Mouse (Mus musculus) heart, adult 18-20 months (tissue): ENCODE measurements at regions not wholly inside any gene's neighbourhood (a gene's known extent, or its start where the extent isn't known, plus 50 kb on each side); places are given as distances from the start of the nearest gene placed in this dataset.
"Not testable (repeated sequence)": the region's sequence is repeated elsewhere in the genome, so short reads cannot be mapped to it uniquely, and the experiment has no call there.

ENCODE experiments used
- DNase-seq, 2 experiments: peaks; one replicate each; pipeline ENCODE4 v3.0.0; 2021 to 2022; ENCODE audit warnings: mixed read lengths in 1 of 2

DNA sequence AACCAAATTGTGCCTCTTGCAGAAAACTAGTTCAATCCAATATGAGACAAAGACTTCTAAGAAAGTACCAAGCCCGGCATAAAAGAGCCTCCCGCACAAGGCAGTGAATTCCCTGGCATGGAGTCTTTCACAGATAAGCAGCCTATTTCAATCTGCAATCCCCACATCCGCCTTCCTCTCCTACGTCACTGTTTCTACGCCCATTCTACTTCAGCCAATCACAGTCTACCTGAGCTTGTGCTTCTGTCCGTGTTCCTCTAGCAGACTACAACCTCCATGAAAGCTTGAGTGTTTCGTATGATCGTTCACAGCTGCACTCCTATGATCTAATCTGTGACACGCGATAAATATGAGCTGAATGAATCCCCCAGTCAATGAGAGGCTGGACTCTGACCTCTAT, 155.6 kb upstream of the Ipo5 start:
- DNase-seq, result peak; percentile 22 to 32

DNA sequence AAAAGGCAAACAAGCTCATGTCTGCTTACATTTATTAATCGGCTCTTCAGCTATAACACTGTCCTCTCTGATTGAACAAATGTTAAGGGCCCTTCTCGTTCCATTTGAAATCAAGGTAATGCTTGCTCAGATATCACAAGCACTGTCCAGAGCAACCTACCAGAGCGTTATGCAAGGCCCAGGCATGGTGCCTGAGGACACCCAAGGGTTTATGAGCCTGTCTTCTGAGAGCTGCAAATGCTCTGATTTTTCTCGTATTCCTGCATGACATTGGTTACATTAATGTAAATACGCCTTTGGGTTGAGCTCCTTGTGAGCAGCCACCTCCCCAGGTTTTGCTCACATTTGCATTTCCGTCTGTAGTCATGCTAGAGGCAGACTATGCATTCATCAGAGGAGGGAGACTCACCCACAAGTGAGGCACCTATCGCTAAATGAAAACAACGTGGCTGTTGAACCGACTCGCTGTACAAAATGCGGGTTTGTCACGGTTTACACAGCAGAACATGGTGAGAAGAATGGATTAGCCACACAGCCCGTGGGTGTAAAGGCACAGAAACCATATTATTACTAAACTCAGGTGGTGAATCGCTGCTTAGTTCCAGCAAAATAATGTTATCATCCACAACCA, 152.7 kb upstream of the Ipo5 start:
- no peak for DNase-seq

DNA sequence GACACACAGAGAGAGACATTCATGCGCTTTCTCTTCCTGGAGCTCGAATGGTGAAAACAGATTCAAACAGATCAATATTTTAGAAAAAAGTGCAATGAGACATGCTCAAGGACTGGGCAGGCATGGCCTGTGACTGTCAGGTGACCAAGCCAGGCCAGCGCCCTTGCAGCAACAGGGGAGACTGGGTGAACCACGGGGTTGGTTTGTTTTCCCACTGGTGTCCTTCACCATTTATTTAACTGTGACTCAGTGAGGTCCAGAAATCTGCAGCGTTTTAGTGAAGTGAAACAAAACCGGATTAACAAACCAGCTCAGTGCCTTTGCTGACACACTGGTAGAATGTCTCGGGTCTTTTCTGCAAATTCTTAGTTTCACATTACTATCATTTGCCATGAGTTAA, 148.9 kb upstream of the Ipo5 start:
- DNase-seq, result no peak

DNA sequence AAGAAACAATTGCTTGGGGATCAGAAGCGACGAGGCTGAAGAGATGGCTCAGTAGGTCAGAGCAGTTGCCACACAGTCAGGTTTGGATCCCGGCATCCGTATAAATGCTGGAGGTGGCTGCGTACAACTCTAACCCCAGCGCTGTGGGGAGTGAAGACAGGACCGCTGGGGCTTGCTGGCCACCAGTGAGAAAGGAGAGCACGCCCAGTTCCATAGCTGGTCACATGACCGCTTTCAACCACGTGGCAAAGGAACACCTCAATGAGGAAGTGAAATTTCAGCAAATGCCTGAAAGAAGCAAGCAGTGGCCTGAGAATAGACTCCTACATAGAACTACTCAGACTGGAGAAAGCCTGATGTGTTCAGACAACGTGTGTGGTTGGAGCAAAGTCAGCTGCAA, 148.3 kb upstream of the Ipo5 start:
- peak; percentile 25 to 66 for DNase-seq

DNA sequence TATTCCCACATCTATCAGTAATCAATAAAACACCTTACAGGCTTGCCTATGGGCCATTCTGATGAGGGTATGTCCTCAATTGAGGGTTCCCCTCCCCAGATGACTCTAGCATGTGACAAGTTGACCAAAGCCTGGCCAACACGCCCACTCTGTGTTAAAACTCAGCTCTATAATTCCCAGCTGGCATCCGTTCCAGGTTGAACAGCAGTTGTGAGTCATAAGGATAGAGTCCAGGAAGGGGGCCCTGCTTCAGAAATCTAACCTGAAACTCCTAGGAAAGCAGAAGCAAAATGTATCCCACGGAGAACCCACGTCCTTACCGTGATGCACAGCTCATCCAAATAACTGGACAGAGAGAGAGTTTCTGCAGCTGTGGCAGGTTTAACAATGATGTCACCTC, 147.2 kb upstream of the Ipo5 start:
- DNase-seq, result no peak

DNA sequence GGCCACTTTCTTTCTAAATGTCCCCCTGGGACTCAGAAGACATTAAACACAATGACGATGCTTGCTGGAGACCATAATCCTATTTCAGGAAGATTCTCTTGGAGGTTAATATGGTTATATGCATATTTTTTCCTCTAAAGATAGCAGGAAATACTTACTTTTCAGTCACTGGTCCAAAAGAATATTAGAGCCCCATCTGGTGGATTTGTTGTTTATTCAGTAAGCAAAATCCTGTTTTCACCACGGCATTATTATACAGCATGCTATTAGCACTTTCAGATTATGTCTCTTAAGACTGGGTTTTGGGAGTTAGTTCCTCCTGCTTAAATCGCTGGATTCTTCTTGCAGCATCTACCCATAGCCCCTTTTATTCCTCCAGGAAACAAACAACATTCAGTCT, 146.6 kb upstream of the Ipo5 start:
- peak in 1 of 2 experiments; percentile 16 for DNase-seq

DNA sequence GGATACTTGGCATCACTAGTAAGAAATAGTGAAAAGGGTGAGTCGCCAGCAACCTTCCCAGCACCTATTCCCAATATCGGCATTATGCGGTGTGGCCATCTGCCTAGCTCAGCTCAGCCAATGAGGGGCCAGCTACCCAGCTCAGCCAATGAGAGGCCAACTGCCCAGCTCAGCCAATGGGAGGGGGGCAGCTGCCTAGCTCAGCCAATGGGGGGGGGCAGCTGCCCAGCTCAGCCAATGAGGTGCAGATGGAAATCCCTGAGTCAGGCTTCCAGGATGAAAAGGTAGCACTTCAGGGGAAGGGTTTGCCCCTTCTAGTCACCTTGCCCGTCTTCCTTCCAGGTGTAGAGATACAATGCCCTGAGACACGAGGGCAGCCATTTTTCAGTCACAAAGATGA, 144.6 kb upstream of the Ipo5 start:
- DNase-seq, result no peak

DNA sequence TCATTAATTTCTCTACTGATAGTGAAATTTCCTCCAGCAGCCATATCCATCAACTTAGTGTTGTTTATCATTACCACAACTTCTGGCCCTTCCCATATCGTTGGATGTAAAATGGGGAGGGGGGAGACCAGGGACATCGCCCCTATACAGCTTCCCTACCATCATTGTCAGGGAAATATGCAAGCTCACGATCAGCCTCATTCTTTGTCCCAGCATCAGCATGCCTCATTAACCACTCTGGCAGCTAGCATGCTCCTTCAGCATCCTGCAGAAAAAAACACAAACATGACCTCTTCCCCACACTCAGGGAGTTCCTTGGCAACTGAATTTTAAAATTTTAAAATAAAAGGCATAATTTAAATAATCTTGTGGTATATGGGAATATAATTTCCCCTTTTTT, 140.4 kb upstream of the Ipo5 start:
- DNase-seq, result no peak

DNA sequence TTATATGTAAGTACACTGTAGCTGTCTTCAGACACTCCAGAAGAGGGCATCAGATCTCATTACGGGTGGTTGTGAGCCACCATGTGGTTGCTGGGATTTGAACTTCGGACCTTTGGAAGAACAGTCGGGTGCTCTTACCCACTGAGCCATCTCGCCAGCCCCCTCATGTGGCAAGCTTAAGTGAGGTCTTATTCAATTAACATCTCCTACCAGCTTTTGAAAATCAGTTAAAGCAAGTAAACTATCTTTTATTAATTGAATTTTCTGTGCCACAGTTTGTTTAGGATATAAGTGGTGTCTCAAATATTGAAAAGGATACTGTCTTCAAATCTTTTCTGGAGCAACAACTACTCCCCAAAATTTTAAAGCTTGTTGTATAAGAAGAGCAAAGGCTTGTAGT, 138.0 kb upstream of the Ipo5 start:
- DNase-seq, result not testable (repeated sequence)

DNA sequence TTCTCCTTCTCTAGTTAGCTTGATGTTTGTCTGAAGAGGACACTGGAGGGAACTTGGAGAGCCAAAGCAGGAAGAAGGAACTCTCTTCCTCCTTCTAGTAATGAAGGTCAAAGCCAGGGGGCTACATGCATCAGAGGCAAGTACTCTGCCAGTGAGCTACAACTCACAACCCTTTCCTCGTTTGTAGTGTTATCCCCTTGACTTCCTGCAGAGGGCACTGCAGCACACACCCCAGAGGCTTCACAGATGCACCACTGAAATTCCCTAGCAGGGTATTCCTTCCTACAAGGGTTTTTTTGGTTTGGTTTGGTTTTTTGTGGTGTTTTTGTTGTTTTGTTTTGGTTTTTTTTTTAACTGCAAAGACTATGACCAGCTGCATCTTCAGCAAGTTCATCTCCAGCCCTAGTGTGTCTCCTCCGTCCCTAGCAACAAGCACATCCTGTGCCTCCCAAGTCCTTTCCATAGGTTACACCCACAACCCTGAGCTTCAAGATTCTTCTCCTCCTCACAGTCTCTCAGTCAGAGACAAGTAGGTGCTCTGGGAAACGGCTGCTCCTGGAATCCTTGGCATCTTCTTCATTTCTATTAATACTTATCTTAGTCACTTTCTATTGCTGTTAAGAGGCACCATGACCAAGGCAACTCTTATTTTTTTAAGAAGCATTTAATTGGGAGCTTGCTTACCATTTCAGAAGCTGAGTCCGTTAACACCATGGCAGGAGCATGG, 119.0 kb upstream of the Ipo5 start:
- peak in 1 of 2 experiments; percentile 14 for DNase-seq

DNA sequence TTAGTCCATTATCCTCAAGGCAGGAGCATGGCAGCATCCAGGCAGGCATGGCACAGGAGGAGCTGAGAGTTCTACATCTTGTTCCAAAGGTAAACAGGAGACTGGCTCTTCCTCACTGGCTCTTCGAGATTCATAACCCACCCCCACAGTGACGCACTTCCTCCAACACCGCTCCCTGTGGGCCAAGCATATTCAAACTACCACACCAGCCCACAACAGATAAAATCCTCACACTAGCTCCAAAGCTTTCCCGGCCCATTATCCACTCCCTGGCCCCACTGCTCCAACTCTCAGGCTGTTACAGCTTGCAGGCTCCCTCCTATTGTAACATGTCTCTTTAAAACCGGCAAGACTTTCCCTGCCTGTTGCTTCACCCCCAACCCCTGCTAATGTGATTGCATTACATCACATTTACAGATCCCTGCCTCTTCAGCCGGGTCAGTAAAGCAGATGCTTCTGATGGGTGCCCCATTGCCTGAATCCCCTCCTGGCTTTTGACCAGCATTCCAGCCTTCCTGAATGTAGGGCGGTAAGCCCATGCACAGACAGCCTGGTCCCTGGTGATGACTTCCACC, 113.0 kb upstream of the Ipo5 start:
- DNase-seq, result peak in 1 of 2 experiments; percentile 13

DNA sequence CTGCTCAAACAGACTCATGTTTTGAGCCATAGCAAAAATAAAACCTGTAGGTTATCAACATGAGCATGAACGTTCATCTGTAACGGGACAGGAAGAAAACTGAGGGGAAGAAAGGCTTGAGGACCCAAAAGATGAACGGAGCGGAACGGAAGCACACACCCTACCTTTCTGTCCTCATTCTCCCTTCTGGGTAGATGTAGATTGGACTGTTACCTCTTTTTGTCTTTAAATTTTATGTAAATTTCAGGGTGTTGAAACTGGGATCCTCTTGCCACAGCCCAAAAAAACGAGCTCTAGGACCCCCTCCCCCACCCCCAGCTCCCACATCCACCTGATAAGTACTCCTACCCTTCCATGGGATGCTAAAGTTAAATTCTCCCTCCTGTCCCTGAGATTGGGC, 107.8 kb upstream of the Ipo5 start:
- DNase-seq, result no peak

DNA sequence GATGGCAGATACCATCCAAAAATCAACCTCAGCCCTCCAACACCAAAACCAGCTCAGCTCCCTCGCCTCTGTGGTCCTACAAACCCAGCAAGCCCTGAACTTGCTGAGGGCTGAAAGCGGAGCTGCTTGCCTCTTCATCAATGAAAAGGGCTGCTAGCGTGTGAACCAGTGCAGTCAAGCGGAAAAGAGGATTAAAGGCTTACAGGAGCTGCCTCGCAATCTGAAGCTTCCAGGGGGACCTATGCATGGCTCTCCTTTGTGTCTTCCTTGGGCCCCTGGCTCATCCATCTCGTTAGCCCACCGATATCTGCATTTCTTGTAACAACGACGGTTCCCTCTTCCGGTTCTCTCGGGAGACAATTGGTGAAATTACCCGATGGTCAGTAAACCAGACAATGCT, 107.3 kb upstream of the Ipo5 start:
- DNase-seq, result no peak

DNA sequence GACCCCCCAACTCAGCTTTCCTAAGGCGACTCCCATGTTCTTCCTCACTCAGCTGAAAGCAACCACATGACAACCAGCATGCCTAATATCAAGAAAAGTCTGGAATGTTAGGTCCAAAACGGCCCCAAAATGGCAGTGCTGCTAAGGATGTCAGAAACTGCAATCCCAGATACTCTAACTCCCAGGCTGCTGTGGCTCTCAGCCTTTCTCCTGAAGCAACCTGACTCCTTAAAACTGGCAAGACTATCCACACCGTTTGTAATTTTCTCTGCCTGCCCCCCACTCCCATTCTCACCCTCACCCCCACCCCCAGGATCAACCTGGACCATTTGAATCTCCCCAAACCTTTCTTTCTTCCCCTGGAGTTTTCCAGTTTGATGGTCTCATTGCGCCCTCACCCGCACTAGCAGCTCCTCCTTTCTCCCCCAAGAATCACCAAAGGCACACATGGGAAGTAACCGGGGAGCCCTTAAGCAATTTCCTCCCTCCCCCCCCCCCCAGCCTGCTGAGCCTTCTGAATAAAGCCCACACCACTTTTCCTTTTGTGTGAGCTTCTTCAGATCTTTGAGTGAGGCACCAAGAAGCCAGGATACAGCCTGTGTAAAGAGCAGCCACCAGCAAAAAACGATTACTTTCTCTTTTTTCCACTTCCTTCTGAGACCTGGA, 106.7 kb upstream of the Ipo5 start:
- no peak for DNase-seq

DNA sequence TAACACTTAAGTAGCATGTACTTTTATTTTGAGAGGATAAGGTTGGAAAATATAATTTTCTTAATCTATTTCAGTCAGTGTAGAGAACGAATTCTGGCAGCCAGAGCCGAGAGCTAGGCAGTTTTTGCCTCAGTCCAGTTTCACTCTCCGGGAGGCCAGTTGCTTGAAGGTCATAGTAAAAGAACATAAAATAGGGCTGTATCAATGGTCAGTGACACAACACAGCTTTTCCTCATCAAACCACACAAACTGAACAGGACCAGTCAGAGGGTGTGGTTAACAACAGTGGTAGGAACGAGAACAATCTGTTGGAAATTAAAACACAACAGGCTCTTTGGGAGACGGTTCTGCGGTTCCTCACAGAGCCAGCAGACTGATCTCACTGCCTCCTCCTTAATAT, 105.9 kb upstream of the Ipo5 start:
- peak; percentile 6 to 20 for DNase-seq

DNA sequence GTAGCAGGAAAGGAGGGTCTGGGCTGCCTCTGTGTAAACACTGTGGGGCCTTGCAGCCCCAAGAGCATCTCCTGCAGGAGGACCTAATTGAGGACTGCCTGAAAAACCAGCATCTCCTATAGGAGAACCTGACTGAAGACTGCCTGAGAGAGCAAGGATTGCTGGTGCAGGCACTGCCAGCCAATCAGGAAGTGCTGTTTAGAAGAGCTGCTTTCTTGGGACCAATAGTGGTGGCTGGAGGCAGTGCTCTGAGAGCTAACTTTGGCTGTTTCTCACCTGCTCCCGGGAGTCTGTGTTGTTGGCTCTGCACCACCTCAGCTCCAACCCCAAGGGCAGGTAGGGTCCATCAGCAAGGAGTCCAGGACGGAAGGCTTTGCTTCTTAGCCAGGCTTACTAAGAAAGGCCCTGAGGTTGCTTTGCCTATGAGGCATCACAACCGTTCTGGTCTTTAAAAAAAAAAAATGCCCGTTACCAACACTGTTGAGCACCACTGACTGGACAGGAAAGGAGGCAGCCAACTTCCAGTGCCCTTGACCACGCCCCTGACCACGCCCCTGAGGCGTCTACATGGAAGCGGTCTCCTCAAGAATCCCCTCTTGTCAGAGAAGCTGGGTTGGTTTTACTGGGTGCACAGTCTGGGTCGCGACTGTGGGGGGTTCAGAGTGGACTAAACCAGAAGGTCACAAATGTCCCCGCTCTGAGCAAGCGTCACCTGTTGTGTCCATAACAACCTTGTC, 105.0 kb upstream of the Ipo5 start:
- DNase-seq, result not testable (repeated sequence)

DNA sequence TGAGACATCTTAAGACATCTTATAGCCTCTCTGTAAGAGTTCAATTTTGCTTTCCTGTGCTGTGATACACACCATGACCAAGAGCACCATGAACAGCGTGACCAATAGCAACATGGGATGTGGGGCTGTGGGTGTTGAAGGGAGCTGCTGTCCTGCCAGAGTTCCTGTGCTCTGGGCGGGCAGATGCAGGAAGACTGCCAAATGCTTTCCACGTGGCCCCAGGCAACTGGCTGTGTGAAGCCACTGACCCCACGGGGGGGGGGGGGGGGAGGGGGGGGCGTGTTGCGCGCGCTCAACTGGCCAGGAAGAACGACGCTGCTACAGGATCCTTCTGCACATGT, 104.5 kb upstream of the Ipo5 start:
- peak; percentile 13 to 21 for DNase-seq

DNA sequence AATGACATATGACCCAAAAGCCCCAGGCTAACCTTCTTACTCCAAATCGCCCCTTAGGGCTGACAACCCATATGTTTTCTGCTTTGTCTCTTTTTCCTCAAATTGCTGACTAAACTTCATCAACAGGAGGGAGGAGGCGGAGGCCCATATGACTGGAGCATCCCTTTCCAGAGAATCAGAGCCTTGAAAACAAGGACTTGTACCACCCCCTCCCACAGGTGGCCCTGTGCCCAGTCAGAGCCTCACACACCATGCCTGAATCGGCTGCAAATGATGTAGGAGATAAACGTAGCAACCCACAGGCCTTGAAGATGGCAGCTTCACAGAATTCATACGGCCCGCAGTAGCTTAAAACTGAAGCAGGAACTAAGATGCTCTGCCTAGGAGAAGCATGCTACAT, 101.7 kb upstream of the Ipo5 start:
- DNase-seq, result no peak

DNA sequence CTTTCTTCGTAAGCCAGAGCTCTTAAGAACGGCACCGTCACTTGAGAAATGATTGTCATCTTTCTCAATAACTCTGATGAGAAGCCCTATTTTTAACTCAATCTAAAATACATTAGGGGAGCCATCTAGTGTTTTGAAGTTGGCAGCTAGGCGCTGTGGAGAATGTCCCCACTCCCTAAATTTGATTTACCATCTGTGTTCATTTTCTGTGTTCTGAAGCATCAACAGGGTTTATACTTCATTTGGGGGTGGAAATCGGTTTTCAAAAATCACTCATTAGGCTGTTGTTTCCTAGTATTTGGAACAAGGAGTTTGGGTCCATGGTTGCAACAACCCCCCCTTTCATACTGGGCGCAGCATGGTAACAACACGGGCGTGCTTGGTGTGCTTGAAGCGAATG, 97.1 kb upstream of the Ipo5 start:
- DNase-seq, result no peak

DNA sequence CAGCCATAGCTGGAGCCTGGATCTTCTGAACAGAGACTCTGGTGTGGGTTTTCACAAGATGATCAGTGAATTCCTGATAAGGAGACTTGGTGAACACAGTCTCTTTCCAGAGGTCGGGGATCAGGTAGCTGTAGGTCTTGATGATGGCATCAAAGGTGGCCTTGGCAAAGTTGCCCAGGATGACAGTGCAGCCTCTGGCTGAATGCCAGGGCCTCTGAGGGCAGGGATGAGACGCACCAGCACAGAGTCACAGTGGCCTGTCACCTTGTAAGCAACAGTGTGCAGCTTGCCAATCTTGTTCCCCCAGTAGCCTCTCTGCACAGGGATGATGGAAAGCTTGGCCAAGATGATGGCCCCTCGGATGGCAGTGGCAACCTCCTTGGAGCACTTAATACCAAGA, 95.9 kb upstream of the Ipo5 start:
- DNase-seq, result not testable (repeated sequence)

DNA sequence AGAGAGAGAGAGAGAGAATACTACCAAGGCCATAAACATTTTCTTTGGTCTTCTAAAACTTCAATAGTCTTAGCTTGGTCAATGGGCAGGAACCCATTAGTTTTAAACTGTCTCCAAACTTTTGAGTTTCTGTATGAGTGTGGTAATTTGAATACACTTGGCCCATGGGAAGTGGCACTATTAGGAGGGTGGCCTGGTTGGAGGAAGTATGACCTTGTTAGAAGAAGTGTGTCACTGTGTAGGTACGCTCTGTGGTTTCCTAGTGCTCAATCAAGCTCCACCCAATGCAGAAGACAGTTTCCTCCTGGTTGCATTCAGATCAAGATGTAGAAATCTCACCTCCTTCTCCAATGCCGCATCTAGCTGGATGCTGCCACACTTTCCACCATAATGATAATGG, 94.5 kb upstream of the Ipo5 start:
- DNase-seq, result no peak

DNA sequence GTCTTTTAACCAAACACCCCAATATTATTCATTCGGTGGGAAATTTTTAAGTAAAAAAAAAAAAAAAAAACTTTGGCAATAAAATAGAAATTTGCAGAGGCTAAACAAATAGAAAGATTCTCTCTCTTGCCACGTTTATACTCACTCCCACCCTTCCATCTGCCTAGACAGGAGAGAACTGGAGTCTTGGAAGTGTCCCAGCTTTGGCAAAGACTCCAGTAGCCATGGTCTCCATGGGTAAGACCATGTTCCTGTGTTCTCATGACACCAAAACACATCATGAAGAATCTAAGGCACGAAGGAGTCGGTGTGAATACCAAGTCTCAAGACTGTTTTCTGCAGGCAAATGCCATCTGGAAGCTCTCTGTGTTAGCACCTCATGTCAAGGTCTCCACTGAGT, 84.8 kb upstream of the Ipo5 start:
- no peak for DNase-seq

DNA sequence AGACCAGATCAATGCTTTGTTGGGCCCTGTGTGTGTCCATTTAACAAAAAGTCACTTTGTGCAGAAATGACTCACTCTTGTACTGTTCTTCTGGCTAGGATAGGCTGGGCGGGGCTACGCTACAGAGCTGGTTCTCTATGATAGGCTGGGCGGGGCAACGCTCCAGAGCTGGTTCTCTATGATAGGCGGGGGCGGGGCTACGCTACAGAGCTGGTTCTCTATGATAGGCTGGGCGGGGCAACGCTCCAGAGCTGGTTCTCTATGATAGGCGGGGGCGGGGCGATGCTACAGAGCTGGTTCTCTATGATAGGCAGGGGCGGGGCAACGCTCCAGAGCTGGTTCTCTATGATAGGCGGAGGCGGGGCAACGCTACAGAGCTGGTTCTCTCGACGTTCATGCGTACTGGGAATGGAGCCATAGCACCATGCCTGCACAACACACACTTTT, 80.6 kb upstream of the Ipo5 start:
- DNase-seq, result peak in 1 of 2 experiments; percentile 14
